Mouse (Mus musculus) myocyte (in vitro differentiated cells): ENCODE data around the gene Actr1b. TPM values are rescaled to one million over a fixed set of nuclear protein-coding genes. Genes with fewer than 3 reads are reported as not detected.
"Not testable (repeated sequence)": the region's sequence is repeated elsewhere in the genome, so short reads cannot be mapped to it uniquely, and the experiment has no call there.

Experiments
- H3K27me3 ChIP-seq: one replicate; pipeline ENCODE4 v1.6.1; 2011; ENCODE audit not compliant: control insufficient read depth, insufficient read depth, insufficient read length
- H3K36me3 ChIP-seq: one replicate; pipeline ENCODE4 v1.6.1; 2011; ENCODE audit not compliant: control insufficient read depth, insufficient read depth
- H3K4me2 ChIP-seq: one replicate; pipeline ENCODE4 v1.6.1; 2011; ENCODE audit warnings: low read depth, control low read depth
- H3K4me3 ChIP-seq: one replicate; pipeline ENCODE4 v1.5.1; 2011; ENCODE audit warnings: mild to moderate bottlenecking, control low read depth, moderate library complexity
- H3K79me2 ChIP-seq: one replicate; pipeline ENCODE4 v1.6.1; 2011; ENCODE audit not compliant: control insufficient read depth, insufficient read depth
- H3ac ChIP-seq: one replicate; pipeline ENCODE4 v1.6.1; 2011; ENCODE audit not compliant: control insufficient read depth, insufficient read length
- CEBPB ChIP-seq: IDR thresholded peaks from 2 replicates; pipeline ENCODE4 v1.6.1; 2011; ENCODE audit warnings: mild to moderate bottlenecking, moderate library complexity; ENCODE audit not compliant: poor library complexity, insufficient read depth, severe bottlenecking
- E2F4 ChIP-seq: IDR thresholded peaks from one replicate; pipeline ENCODE4 v1.6.1; 2011; ENCODE audit warnings: mild to moderate bottlenecking, control low read depth, moderate library complexity; ENCODE audit not compliant: insufficient read depth
- MAX ChIP-seq: IDR thresholded peaks from one replicate; pipeline ENCODE4 v1.6.1; 2011; ENCODE audit warnings: low read depth, mild to moderate bottlenecking, control low read depth
- MYOD1 ChIP-seq, 3 experiments: IDR thresholded peaks; one replicate each; pipeline ENCODE4 v1.6.1; 2011; ENCODE audit warnings: control low read depth in 2 of 3, low read depth in 2 of 3, mild to moderate bottlenecking in 2 of 3, moderate library complexity in 1 of 3; ENCODE audit not compliant: insufficient read length in 2 of 3, control insufficient read depth in 1 of 3
- MYOG ChIP-seq, 3 experiments: IDR thresholded peaks; one replicate each; pipeline ENCODE4 v1.6.1; 2011; ENCODE audit warnings: control low read depth in 2 of 3, low read depth in 2 of 3, mild to moderate bottlenecking in 2 of 3; ENCODE audit not compliant: insufficient read length in 2 of 3, control insufficient read depth in 1 of 3, insufficient read depth in 1 of 3
- POLR2A ChIP-seq: IDR thresholded peaks from one replicate; pipeline ENCODE4 v1.6.1; 2011; ENCODE audit warnings: low read depth, mild to moderate bottlenecking, control low read depth, moderate library complexity; ENCODE audit not compliant: insufficient read length
- POLR2AphosphoS2 ChIP-seq: IDR thresholded peaks from one replicate; pipeline ENCODE4 v1.6.1; 2011; ENCODE audit warnings: low read depth, control low read depth; ENCODE audit not compliant: insufficient read length
- REST ChIP-seq: IDR thresholded peaks from one replicate; pipeline ENCODE4 v1.6.1; 2011; ENCODE audit warnings: mild to moderate bottlenecking, control low read depth, moderate library complexity; ENCODE audit not compliant: insufficient read depth, insufficient read length
- SRF ChIP-seq: IDR thresholded peaks from one replicate; pipeline ENCODE4 v1.6.1; 2011; ENCODE audit warnings: low read depth; ENCODE audit not compliant: control insufficient read depth, insufficient read length
- TCF12 ChIP-seq: IDR thresholded peaks from one replicate; pipeline ENCODE4 v1.6.1; 2011; ENCODE audit warnings: mild to moderate bottlenecking, control low read depth; ENCODE audit not compliant: poor library complexity, insufficient read depth, severe bottlenecking
- TCF3 ChIP-seq: IDR thresholded peaks from one replicate; pipeline ENCODE4 v1.6.1; 2011; ENCODE audit warnings: low read depth, control low read depth; ENCODE audit not compliant: insufficient read length
- USF1 ChIP-seq: IDR thresholded peaks from one replicate; pipeline ENCODE4 v1.6.1; 2011; ENCODE audit warnings: low read depth, mild to moderate bottlenecking, control low read depth, moderate library complexity
- polyA plus RNA-seq: library from polyadenylated mRNA; unstranded; fragments of >200 nt; fragmentation: generic; extraction: Trizol; gene quantifications from one replicate; pipeline ENCODE4 v1.2.1, GENCODE M21; 2012; ENCODE audit warnings: missing spikeins

Gene Actr1b
- polyA plus RNA-seq, 1 experiment = 111 TPM

DNA sequence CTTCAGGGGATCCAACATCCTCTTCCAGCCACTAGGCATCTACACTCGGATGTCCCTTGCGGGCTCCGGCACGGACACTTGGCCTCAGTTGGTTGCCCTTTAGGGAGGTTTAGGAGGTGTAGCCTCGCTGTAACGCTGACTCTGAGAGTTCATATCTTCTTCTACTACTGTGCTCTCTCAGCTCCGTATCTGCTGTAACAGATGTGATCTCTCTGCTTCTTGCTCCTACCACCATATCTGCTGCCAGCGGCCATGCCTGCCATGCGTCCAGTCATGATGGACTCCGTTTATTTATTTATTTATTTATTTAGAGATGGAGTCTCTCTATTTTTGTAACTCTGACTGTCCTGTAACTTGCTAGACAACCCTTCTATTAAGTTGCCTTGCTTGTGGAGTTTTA is 43.0 kb downstream of the Actr1b start:
- Histone ChIP-seq H3ac (no peak overlapping the region), H3K36me3 (no peaks in the 10 kb centered on the region), H3K4me3 (no peak overlapping the region), H3K79me2 (no peaks in the 10 kb centered on the region), H3K27me3 (no peaks in the 10 kb centered on the region), H3K4me2 (no peak overlapping the region)
- TF ChIP-seq USF1 (no peak), TCF3 (no peak)

DNA sequence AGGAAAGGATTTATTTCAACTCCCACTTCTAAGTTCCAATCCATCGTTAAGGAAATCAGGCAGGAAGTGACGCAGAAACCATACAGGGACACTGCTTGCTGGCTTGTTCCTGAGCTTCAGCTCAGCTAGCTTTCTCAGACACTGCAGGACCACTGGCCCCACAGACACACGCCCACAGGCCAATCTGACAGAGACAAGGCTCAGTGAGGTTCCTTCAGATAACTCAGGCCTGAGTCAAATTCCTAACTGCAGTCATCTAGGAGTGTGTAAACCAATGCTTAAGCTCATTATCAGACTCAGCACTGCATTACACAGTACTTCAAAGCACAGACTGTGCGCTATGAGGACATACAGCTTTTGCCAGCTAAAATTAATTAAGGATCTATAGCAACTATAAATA is 44.0 kb downstream of the Actr1b start:
- Histone ChIP-seq H3ac (no peak overlapping the region), H3K4me3 (no peak overlapping the region), H3K36me3 (no peaks in the 10 kb centered on the region), H3K27me3 (no peaks in the 10 kb centered on the region), H3K4me2 (no peak overlapping the region), H3K79me2 (no peaks in the 10 kb centered on the region)
- TF ChIP-seq REST (no peak), SRF (no peak), TCF3 (no peak), POLR2AphosphoS2 (no peak), MAX (no peak), E2F4 (no peak), USF1 (no peak), MYOG (IDR thresholded peaks at IDR 0.05; ENCODE audit: control insufficient read depth in 1 of 3, insufficient read depth in 1 of 3, insufficient read length in 2 of 3, low read depth in 2 of 3) (no peak), CEBPB (no peak), POLR2A (no peak), TCF12 (no peak), MYOD1 (IDR thresholded peaks at IDR 0.05; ENCODE audit: control insufficient read depth in 1 of 3, insufficient read length in 2 of 3, low read depth in 2 of 3) (no peak)

DNA sequence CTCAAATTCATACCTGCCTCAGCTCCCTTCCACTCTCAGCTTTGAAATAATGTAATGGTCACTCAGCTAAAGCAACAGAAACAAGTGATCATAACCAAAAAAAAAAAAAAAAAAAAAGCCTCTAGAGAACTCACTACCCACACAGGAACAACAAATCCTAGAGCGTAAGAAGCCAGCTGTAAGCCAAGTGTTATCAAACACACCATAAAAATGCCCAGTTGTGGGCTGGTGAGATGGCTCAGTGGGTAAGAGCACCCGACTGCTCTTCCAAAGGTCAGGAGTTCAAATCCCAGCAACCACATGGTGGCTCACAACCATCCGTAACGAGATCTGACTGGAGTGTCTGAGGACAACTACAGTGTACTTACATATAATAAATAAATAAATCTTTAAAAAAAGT is 46.2 kb downstream of the Actr1b start:
- H3K4me3 ChIP-seq, H3ac ChIP-seq, H3K79me2 ChIP-seq, H3K4me2 ChIP-seq, H3K27me3 ChIP-seq, H3K36me3 ChIP-seq: not testable (repeated sequence)

DNA sequence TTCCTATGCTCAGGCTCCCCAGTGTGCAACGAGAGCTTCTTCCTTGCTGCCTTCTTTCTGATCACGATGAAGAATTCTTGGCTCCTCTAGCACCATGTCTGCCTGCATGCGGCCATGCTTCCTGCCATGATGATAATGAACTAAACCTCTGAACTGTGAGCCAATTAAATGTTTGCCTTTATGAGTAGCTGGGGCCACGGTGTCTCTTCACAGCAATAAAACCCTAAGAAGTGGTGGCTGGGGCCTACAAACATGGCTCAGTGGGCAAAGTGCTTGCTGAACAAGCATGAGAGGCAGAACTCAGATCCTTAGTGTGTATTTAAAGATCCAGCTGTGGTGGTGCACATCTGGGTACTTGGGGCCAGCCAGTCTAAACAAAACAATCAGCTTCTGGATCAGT is 48.3 kb downstream of the Actr1b start:
- H3K4me2 ChIP-seq = no peak overlapping the region
- no peak for TF ChIP-seq POLR2AphosphoS2
- no peak for TF ChIP-seq REST
- TF ChIP-seq MAX = no peak
- no peak for TF ChIP-seq USF1
- no peak for TF ChIP-seq TCF3
- TF ChIP-seq CEBPB = no peak
- no peak for TF ChIP-seq MYOG (IDR thresholded peaks at IDR 0.05; ENCODE audit: control insufficient read depth in 1 of 3, insufficient read depth in 1 of 3, insufficient read length in 2 of 3, low read depth in 2 of 3)
- TF ChIP-seq POLR2A = no peak
- TF ChIP-seq SRF = no peak
- TF ChIP-seq MYOD1 (IDR thresholded peaks at IDR 0.05; ENCODE audit: control insufficient read depth in 1 of 3, insufficient read length in 2 of 3, low read depth in 2 of 3) = no peak
- no peak for TF ChIP-seq TCF12
- TF ChIP-seq E2F4 = no peak
- H3K4me3 ChIP-seq = no peak overlapping the region
- H3K27me3 ChIP-seq = no peaks in the 10 kb centered on the region
- H3K79me2 ChIP-seq = no peaks in the 10 kb centered on the region
- H3K36me3 ChIP-seq = no peaks in the 10 kb centered on the region
- no peak overlapping the region for H3ac ChIP-seq

DNA sequence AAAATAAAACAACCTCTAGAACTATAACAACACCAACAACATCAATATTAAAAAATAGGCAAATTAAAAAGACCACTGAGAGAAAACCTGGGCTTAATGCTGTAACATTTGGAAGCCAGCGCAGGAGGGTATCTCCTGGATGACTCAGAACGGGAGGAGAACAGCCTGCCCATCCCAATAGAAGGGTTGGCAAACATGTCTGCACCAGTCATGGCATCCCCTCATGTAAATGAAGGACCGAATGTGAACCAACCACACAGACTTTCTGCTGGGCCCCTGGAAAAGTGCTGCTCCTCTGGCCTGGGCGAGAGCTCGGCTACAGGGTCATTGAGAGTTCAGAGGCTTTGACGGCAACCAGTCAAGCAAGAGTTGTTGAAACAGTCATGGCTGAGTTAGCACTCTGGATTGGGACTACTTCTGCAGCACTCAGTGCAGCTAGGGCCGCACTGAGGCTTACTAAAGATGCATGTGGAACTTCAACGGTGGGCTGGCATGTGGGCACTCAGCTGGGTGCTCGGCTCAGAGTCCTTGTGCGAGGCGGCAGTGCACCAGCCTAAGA is 49.0 kb downstream of the Actr1b start:
- H3K4me2 ChIP-seq = no peak overlapping the region
- no peak overlapping the region for H3ac ChIP-seq
- H3K36me3 ChIP-seq = no peaks in the 10 kb centered on the region
- no peaks in the 10 kb centered on the region for H3K79me2 ChIP-seq
- no peaks in the 10 kb centered on the region for H3K27me3 ChIP-seq
- no peak overlapping the region for H3K4me3 ChIP-seq
- TF ChIP-seq USF1 (no peak), MYOD1 (IDR thresholded peaks at IDR 0.05; ENCODE audit: control insufficient read depth in 1 of 3, insufficient read length in 2 of 3, low read depth in 2 of 3) (no peak), E2F4 (no peak), TCF3 (no peak)

DNA sequence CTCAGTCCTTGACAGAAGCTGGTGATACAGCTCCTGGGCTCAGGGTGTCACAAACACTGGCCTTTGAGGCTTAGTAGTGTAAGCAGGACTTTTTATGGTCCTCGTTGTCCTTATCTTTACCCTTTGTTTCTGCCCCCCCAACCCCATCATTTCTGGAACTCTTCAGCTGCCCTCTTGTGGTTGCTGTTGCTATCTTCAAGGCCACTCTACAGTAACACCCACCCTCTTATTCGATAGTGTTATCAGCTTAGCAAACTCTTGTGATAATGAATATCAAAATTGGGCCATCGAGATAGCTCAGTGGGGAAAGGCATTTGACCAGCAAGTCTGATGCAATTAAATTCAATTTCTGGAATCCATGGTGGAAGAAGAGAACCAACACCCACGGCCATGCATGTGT is 49.8 kb downstream of the Actr1b start:
- Histone ChIP-seq H3K4me3 (no peak overlapping the region), H3K27me3 (no peaks in the 10 kb centered on the region), H3K79me2 (no peaks in the 10 kb centered on the region), H3K4me2 (no peak overlapping the region), H3ac (no peak overlapping the region), H3K36me3 (no peaks in the 10 kb centered on the region)
- no peak for TF ChIP-seq SRF
- TF ChIP-seq TCF12 = no peak
- no peak for TF ChIP-seq REST
- no peak for TF ChIP-seq POLR2AphosphoS2
- TF ChIP-seq MYOG (IDR thresholded peaks at IDR 0.05; ENCODE audit: control insufficient read depth in 1 of 3, insufficient read depth in 1 of 3, insufficient read length in 2 of 3, low read depth in 2 of 3) = no peak
- TF ChIP-seq USF1 = no peak
- TF ChIP-seq CEBPB = no peak
- TF ChIP-seq MAX = no peak
- TF ChIP-seq POLR2A = no peak
- no peak for TF ChIP-seq TCF3
- TF ChIP-seq E2F4 = no peak
- no peak for TF ChIP-seq MYOD1 (IDR thresholded peaks at IDR 0.05; ENCODE audit: control insufficient read depth in 1 of 3, insufficient read length in 2 of 3, low read depth in 2 of 3)
